Mouse (Mus musculus) liver, adult 2 months (tissue): ENCODE results near the gene Ank. TPM values are rescaled to one million over a fixed set of nuclear protein-coding genes. Genes with fewer than 3 reads are reported as not detected.

Experiments used
- DNase-seq: peaks from one replicate; pipeline ENCODE4 v3.0.0-alpha.2; 2011; ENCODE audit warnings: low read depth, low spot score; ENCODE audit errors: extremely low read depth
- H3K27ac ChIP-seq: fragments of 200-500 bp; replicated peaks from 2 replicates; pipeline ENCODE4 v1.5.1; 2012; ENCODE audit warnings: low read depth, mild to moderate bottlenecking, control low read depth, inconsistent platforms, low read length; ENCODE audit not compliant: insufficient read depth
- H3K27me3 ChIP-seq: fragments of 200-500 bp; 2 replicates; pipeline ENCODE4 v1.6.1; 2012; ENCODE audit warnings: mild to moderate bottlenecking, moderate library complexity, low read length, inconsistent platforms; ENCODE audit not compliant: control insufficient read depth, insufficient read depth
- H3K36me3 ChIP-seq: fragments of 200-500 bp; 2 replicates; pipeline ENCODE4 v1.6.1; 2012; ENCODE audit warnings: low read length, inconsistent platforms; ENCODE audit not compliant: control insufficient read depth, insufficient read depth
- H3K4me1 ChIP-seq: fragments of 200-500 bp; 2 replicates; pipeline ENCODE4 v1.6.1; 2011; ENCODE audit warnings: low read length; ENCODE audit not compliant: control insufficient read depth, insufficient read depth
- H3K4me3 ChIP-seq: fragments of 200-500 bp; 2 replicates; pipeline ENCODE4 v1.5.1; 2011; ENCODE audit warnings: low read depth, mild to moderate bottlenecking, control low read depth, low read length, moderate library complexity; ENCODE audit not compliant: insufficient read depth
- H3K79me2 ChIP-seq: fragments of 200-500 bp; 2 replicates; pipeline ENCODE4 v1.6.1; 2012; ENCODE audit warnings: inconsistent platforms, mild to moderate bottlenecking, low read length, moderate library complexity; ENCODE audit not compliant: control insufficient read depth, insufficient read depth
- H3K9ac ChIP-seq: fragments of 200-500 bp; 2 replicates; pipeline ENCODE4 v1.6.1; 2012; ENCODE audit warnings: low read depth, mild to moderate bottlenecking, control low read depth, inconsistent platforms, low read length
- CTCF ChIP-seq: fragments of 200-500 bp; IDR thresholded peaks from 2 replicates; pipeline ENCODE4 v1.5.1; 2011; ENCODE audit warnings: low read depth, low read length, control low read depth
- POLR2A ChIP-seq: fragments of 200-500 bp; IDR thresholded peaks from 2 replicates; pipeline ENCODE4 v1.6.1; 2011; ENCODE audit warnings: low read length, control low read depth; ENCODE audit not compliant: insufficient read depth; ENCODE audit errors: extremely low read depth
- WGBS: fragments of 180-500 bp; shearing (Covaris S2); methylation state at CpG from one replicate; pipeline ENCODE4 v1.1.7; 2018; 5-methylcytosine and 5-hydroxymethylcytosine counted together
- polyA plus RNA-seq: library from polyadenylated mRNA; depleted of rRNA; stranded (reverse); fragments of >200 nt; gene quantifications from 2 replicates; pipeline ENCODE4 v1.2.3, GENCODE M21; 2012
- total RNA-seq: library from RNA; depleted of rRNA; stranded (reverse); fragments of >200 nt; gene quantifications from 2 replicates; pipeline ENCODE4 v1.2.3, GENCODE M21; 2014

The Ank gene
- total and polyA plus RNA-seq, 2 experiments: 12.3 to 22.6 TPM

GRCm38 (mm10) chr15:27536771-27537170 lies 70.3 kb downstream of the Ank start:
- Histone ChIP-seq H3K4me1 (no peaks in the 10 kb centered on the region), H3K9ac (no peak overlapping the region), H3K36me3 (no peaks in the 10 kb centered on the region), H3K27me3 (no peaks in the 10 kb centered on the region), H3K79me2 (0 out of 2 replicates have a peak, but pooled peaks cover 3% of the 10 kb centered on the region), H3K4me3 (no peak overlapping the region), H3K27ac (no peak overlapping the region)
- no peak for TF ChIP-seq CTCF
- no peak for TF ChIP-seq POLR2A
- WGBS: 67% methylated on average over 5 of the region's 5 CpGs
- DNase-seq: no peak

- TF ChIP-seq CTCF (no peak), POLR2A (no peak)
- H3K27me3 ChIP-seq: no peaks in the 10 kb centered on the region
- H3K79me2 ChIP-seq: 0 out of 2 replicates have a peak, but pooled peaks cover 3% of the 10 kb centered on the region
- H3K36me3 ChIP-seq: no peaks in the 10 kb centered on the region
- no peak for DNase-seq
- H3K27ac ChIP-seq: no peak overlapping the region
- H3K4me1 ChIP-seq: no peaks in the 10 kb centered on the region
- H3K9ac ChIP-seq: no peak overlapping the region
- no peak overlapping the region for H3K4me3 ChIP-seq
- WGBS: 74% methylated on average over 4 of the region's 4 CpGs
These were observed 71.2 kb downstream of the Ank start for GRCm38 (mm10) chr15:27537519-27538223.

- no peak for TF ChIP-seq POLR2A
- no peak for TF ChIP-seq CTCF
- Histone ChIP-seq H3K27me3 (no peaks in the 10 kb centered on the region), H3K27ac (no peak overlapping the region), H3K4me3 (no peak overlapping the region), H3K4me1 (no peaks in the 10 kb centered on the region), H3K79me2 (no peaks in the 10 kb centered on the region), H3K9ac (no peak overlapping the region), H3K36me3 (no peaks in the 10 kb centered on the region)
- 92% methylated on average over 9 of the region's 9 CpGs for whole genome bisulfite sequencing
- peak; percentile 50 for DNase-seq
These were observed 73.3 kb downstream of the Ank start for GRCm38 (mm10) chr15:27539745-27540144.

GRCm38 (mm10) chr15:27545203-27545602 lies 78.7 kb downstream of the Ank start:
- no peak for DNase-seq
- H3K27ac ChIP-seq: no peak overlapping the region
- H3K27me3 ChIP-seq: no peaks in the 10 kb centered on the region
- no peak overlapping the region for H3K9ac ChIP-seq
- H3K36me3 ChIP-seq: no peaks in the 10 kb centered on the region; the same call in 1 of the 2 replicates
- H3K4me1 ChIP-seq: peaks cover 11% of the 10 kb centered on the region; the same call in 1 of the 2 replicates
- no peak for TF ChIP-seq POLR2A
- TF ChIP-seq CTCF: no peak
- 87% methylated on average over 10 of the region's 10 CpGs for WGBS
- no peak overlapping the region for H3K4me3 ChIP-seq
- no peaks in the 10 kb centered on the region for H3K79me2 ChIP-seq

- Histone ChIP-seq H3K27ac (no peak overlapping the region), H3K27me3 (no peaks in the 10 kb centered on the region), H3K9ac (no peak overlapping the region), H3K79me2 (no peaks in the 10 kb centered on the region), H3K36me3 (no peaks in the 10 kb centered on the region; the same call in 1 of the 2 replicates), H3K4me1 (peaks cover 17% of the 10 kb centered on the region), H3K4me3 (no peak overlapping the region)
- no peak for DNase-seq
- WGBS: 92% methylated on average over 6 of the region's 6 CpGs
- TF ChIP-seq CTCF: no peak
- no peak for TF ChIP-seq POLR2A
These were observed 81.6 kb downstream of the Ank start for GRCm38 (mm10) chr15:27548110-27548509.

- peak overlapping the region; percentile 33 for H3K27ac ChIP-seq
- no peaks in the 10 kb centered on the region for H3K27me3 ChIP-seq
- H3K4me3 ChIP-seq: no peak overlapping the region
- TF ChIP-seq CTCF: no peak
- TF ChIP-seq POLR2A: no peak
- peaks cover 2% of the 10 kb centered on the region; the same call in 1 of the 2 replicates for H3K36me3 ChIP-seq
- H3K9ac ChIP-seq: no peak overlapping the region
- H3K79me2 ChIP-seq: no peaks in the 10 kb centered on the region
- H3K4me1 ChIP-seq: peaks cover 17% of the 10 kb centered on the region
- DNase-seq: peak; percentile 69
- 22% methylated on average over 10 of the region's 10 CpGs for WGBS
These were observed 82.6 kb downstream of the Ank start for GRCm38 (mm10) chr15:27549071-27549470.
